In the genomic region with DNA sequence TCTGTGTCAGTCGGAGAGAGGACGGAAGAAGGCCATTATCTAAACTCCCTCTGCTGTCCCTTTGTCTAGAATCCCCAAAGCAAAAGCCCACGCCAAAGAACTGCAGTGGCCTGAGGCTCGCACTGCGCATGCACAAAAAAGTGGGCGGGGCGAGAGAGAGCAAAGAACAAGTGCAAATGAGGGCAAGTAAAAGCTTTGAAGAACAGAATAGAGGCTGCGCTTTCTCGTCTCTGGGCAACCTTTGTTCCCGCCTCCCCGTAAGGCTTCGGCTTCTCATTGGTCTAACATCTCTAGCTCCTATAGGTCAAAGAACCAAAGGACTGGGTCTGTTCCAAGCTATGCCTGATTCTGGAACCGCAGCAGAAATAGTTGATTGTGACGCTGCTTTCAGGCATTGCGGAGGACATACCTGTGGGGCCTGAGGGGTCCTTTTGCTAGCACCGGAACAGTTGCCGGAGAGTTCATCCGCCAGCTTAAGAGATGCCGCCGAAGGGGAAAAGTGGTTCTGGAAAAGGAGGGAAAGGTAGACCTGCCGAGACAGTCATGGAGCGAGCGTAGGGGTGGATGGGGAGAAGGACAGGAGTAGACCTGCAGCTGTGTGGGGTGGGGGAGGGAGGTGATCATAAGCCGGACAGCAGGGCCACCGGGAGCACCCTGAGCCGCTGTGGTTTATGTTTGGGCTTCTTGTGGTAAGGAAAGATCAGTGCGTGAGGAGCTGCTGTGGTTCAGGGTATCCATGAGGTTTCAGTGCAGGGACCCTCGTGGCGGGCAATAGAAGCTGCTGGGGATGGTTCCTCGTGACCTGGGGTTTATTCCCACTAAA, we compare ENCODE assay signal across 8 mouse cellular contexts. TPM values are rescaled to one million over a fixed set of nuclear protein-coding genes. Genes with fewer than 3 reads are reported as not detected.
DNase-seq lines count a peak whose midpoint lies in the region; ATAC-seq and TF ChIP-seq lines count a peak whose summit lies in the region.

A gene (plus strand): TSS at position 406 of the 823 bp plus-strand sequence.

- H3K36me3 ChIP-seq in embryonic facial prominence, embryonic 15.5 days, result no peaks in the 10 kb centered on the region
- H3K36me3 ChIP-seq in limb, embryonic 14.5 days (ENCODE audit: control insufficient read depth, insufficient read depth, low read length), result no peaks in the 10 kb centered on the region
- H3K36me3 ChIP-seq in midbrain, postnatal 0 days (ENCODE audit: insufficient read depth, low read length), result no peaks in the 10 kb centered on the region

- H3K9me3 ChIP-seq in embryonic facial prominence, embryonic 15.5 days (replicated peaks), result no peaks in the 10 kb centered on the region
- no peaks in the 10 kb centered on the region for H3K9me3 ChIP-seq in limb, embryonic 14.5 days (ENCODE audit: control insufficient read depth, low read length)
- H3K9me3 ChIP-seq in midbrain, postnatal 0 days (ENCODE audit: low read length), result no peaks in the 10 kb centered on the region

- no peak for TF ChIP-seq CTCF in bone marrow, adult 2 months (IDR thresholded peaks at IDR 0.05; ENCODE audit: control insufficient read depth, insufficient read depth, low read length)
- peak; percentile 50 for TF ChIP-seq CTCF in midbrain, postnatal 0 days (IDR thresholded peaks at IDR 0.05)

- peak within 1 kb of the TSS; percentile 47 for H3K9ac ChIP-seq in embryonic facial prominence, embryonic 15.5 days
- H3K9ac ChIP-seq in limb, embryonic 14.5 days (ENCODE audit: low read depth, low read length, severe bottlenecking), result peak within 1 kb of the TSS; percentile 66
- peak within 1 kb of the TSS; percentile 57 for H3K9ac ChIP-seq in midbrain, postnatal 0 days (replicated peaks; ENCODE audit: low read length, poor library complexity, severe bottlenecking)

- 8% methylated on average over 30 of the region's 30 CpGs for WGBS in bone marrow, adult 2 months
- 12% methylated on average over 30 of the region's 30 CpGs for WGBS in embryonic facial prominence, embryonic 15.5 days
- 20% methylated on average over 28 of the region's 30 CpGs for WGBS in limb, embryonic 14.5 days
- 21% methylated on average over 29 of the region's 30 CpGs for WGBS in midbrain, postnatal 0 days

- peak within 1 kb of the TSS; percentile 51 for H3K4me2 ChIP-seq in embryonic facial prominence, embryonic 15.5 days (replicated peaks)
- H3K4me2 ChIP-seq in limb, embryonic 14.5 days (replicated peaks; ENCODE audit: low read depth, low read length, severe bottlenecking), result peak within 1 kb of the TSS; percentile 53
- H3K4me2 ChIP-seq in midbrain, postnatal 0 days (ENCODE audit: low read depth, low read length, poor library complexity, severe bottlenecking), result peak within 1 kb of the TSS; percentile 65

- peak; percentile 98 for DNase-seq in 416B (ENCODE audit: low read depth)
- peak; percentile 94 for DNase-seq in heart, adult 8-10 months (ENCODE audit: low spot score)
- DNase-seq in kidney, adult 9 months, result peak; percentile 98
- peak; percentile 98 for DNase-seq in limb, embryonic 14.5 days (ENCODE audit: low spot score)
- peak; percentile 98 for DNase-seq in midbrain, postnatal 0 days (ENCODE audit: low spot score)
- DNase-seq in spleen, postnatal 14 days (ENCODE audit: low spot score in 2 of 2), result peak; percentile 82 to 83

- no peak within 1 kb of the TSS for H3K27ac ChIP-seq in bone marrow, adult 2 months (ENCODE audit: control insufficient read depth, insufficient read depth, low read depth, low read length, poor library complexity)
- no peak within 1 kb of the TSS for H3K27ac ChIP-seq in embryonic facial prominence, embryonic 15.5 days (replicated peaks)
- no peak within 1 kb of the TSS for H3K27ac ChIP-seq in limb, embryonic 14.5 days (replicated peaks; ENCODE audit: low read depth, low read length)
- peak within 1 kb of the TSS; percentile 68 for H3K27ac ChIP-seq in midbrain, postnatal 0 days (ENCODE audit: low read depth, low read length)

- H3K27me3 ChIP-seq in embryonic facial prominence, embryonic 15.5 days, result 0 out of 2 replicates have a peak, but pooled peaks cover 3% of the 10 kb centered on the region
- no peaks in the 10 kb centered on the region for H3K27me3 ChIP-seq in limb, embryonic 14.5 days (ENCODE audit: control insufficient read depth, insufficient read depth, low read length)
- H3K27me3 ChIP-seq in midbrain, postnatal 0 days (ENCODE audit: insufficient read depth, low read length), result no peaks in the 10 kb centered on the region

- no peaks in the 10 kb centered on the region; the same call in 1 of the 2 replicates for H3K4me1 ChIP-seq in bone marrow, adult 2 months (ENCODE audit: control insufficient read depth, insufficient read depth, low read length)
- 0 out of 2 replicates have a peak, but pooled peaks cover 3% of the 10 kb centered on the region for H3K4me1 ChIP-seq in embryonic facial prominence, embryonic 15.5 days
- no peaks in the 10 kb centered on the region for H3K4me1 ChIP-seq in limb, embryonic 14.5 days (ENCODE audit: control insufficient read depth, insufficient read depth, low read length)
- no peaks in the 10 kb centered on the region for H3K4me1 ChIP-seq in midbrain, postnatal 0 days (ENCODE audit: insufficient read depth, low read length)

- TF ChIP-seq POLR2A in bone marrow, adult 2 months (IDR thresholded peaks at IDR 0.05; ENCODE audit: borderline replicate concordance, control insufficient read depth, low read depth, low read length), result no peak
- 0 out of 2 replicates have a peak, but pooled peaks have one; percentile 18 for TF ChIP-seq POLR2A in limb, embryonic 14.5 days (IDR thresholded peaks at IDR 0.05; ENCODE audit: borderline replicate concordance, extremely low read depth, insufficient read depth, insufficient read length)

- ATAC-seq in embryonic facial prominence, embryonic 15.5 days (ENCODE audit: insufficient number of reproducible peaks, low FRiP score, low TSS enrichment, low read depth), result peak; percentile 98
- ATAC-seq in limb, embryonic 14.5 days (ENCODE audit: low FRiP score, low read depth), result peak; percentile 100
- ATAC-seq in midbrain, postnatal 0 days (ENCODE audit: low FRiP score), result peak; percentile 98

- peak within 1 kb of the TSS; percentile 100 for H3K4me3 ChIP-seq in bone marrow, adult 2 months (replicated peaks; ENCODE audit: control insufficient read depth, low read depth, low read length)
- H3K4me3 ChIP-seq in embryonic facial prominence, embryonic 15.5 days (replicated peaks), result peak within 1 kb of the TSS; percentile 61
- peak within 1 kb of the TSS; percentile 58 for H3K4me3 ChIP-seq in limb, embryonic 14.5 days (replicated peaks; ENCODE audit: low read length)
- peak within 1 kb of the TSS; percentile 48 for H3K4me3 ChIP-seq in midbrain, postnatal 0 days (ENCODE audit: low read depth, low read length)

RNA-seq across cellular contexts. Expression of the gene that starts here (rescaled TPM):
- polyA plus RNA-seq in bone marrow, adult 2 months (2011; ENCODE audit: insufficient read depth, insufficient read length, low replicate concordance, missing spikeins), result 22.4 and 31.1 TPM in 2 replicates
- 52.0 and 63.4 TPM in 2 replicates for polyA plus RNA-seq in embryonic facial prominence, embryonic 15.5 days (2015; fragmentation: Nextera tagmentation; extraction: Ambion mirVana)
- 10 to 100 TPM; 16.4 to 27.6 (median 19.2) TPM for total RNA-seq in heart, adult 8-10 months (2022)
- 19.8 and 46.3 TPM in 2 replicates for polyA plus RNA-seq in limb, embryonic 14.5 days (2012; rRNA removed)
- polyA plus RNA-seq in limb, embryonic 14.5 days (2014; fragmentation: Nextera tagmentation; extraction: Ambion mirVana), result 62.3 and 66.0 TPM in 2 replicates
- 7.7 and 17.8 TPM in 2 replicates for total RNA-seq in midbrain, postnatal 0 days (2014; rRNA removed)
- 41.1 and 54.6 TPM in 2 replicates for polyA plus RNA-seq in midbrain, postnatal 0 days (2015; fragmentation: Nextera tagmentation; extraction: Ambion mirVana)

Comparison
In these comparisons a context has a peak if more than half of its experiments do, and no peak if none do; other contexts are left out.
1. H3K4me3 ChIP-seq: peak in every context shown above with its lines; median percentile 100 in bone marrow, adult 2 months; 61 in embryonic facial prominence, embryonic 15.5 days; 58 in limb, embryonic 14.5 days; 48 in midbrain, postnatal 0 days.